Mouse (Mus musculus) embryonic facial prominence, embryonic 10.5 days (tissue): ENCODE data around the gene Ppfibp2. TPM values are rescaled to one million over a fixed set of nuclear protein-coding genes. Genes with fewer than 3 reads are reported as not detected.

Experiments used
- DNase-seq: peaks from one replicate; pipeline ENCODE4 v3.0.0-alpha.2; 2017; ENCODE audit warnings: low spot score
- H3K27ac ChIP-seq: fragments of 300-500 bp; sonication (generic); replicated peaks from 2 replicates; pipeline ENCODE4 v1.5.1; 2016; ENCODE audit warnings: mild to moderate bottlenecking
- H3K27me3 ChIP-seq: fragments of 300-500 bp; sonication (generic); replicated peaks from 2 replicates; pipeline ENCODE4 v1.6.1; 2016; ENCODE audit warnings: low read depth, mild to moderate bottlenecking; ENCODE audit not compliant: poor library complexity, severe bottlenecking
- H3K36me3 ChIP-seq: fragments of 300-500 bp; sonication (generic); replicated peaks from 2 replicates; pipeline ENCODE4 v1.6.1; 2016; ENCODE audit warnings: mild to moderate bottlenecking, moderate library complexity
- H3K4me1 ChIP-seq: fragments of 300-500 bp; sonication (generic); 2 replicates; pipeline ENCODE4 v1.6.1; 2016
- H3K4me3 ChIP-seq: fragments of 300-500 bp; sonication (generic); 2 replicates; pipeline ENCODE4 v1.5.1; 2016; ENCODE audit warnings: mild to moderate bottlenecking, moderate library complexity
- H3K9me3 ChIP-seq: fragments of 300-500 bp; sonication (generic); 2 replicates; pipeline ENCODE4 v1.6.1; 2016; ENCODE audit warnings: mild to moderate bottlenecking
- WGBS: fragments of 180-500 bp; shearing (Covaris S2); methylation state at CpG from one replicate; pipeline ENCODE4 v1.1.7; 2016; 5-methylcytosine and 5-hydroxymethylcytosine counted together
- polyA plus RNA-seq: library from polyadenylated mRNA; unstranded; fragments of >200 nt; fragmentation: Nextera tagmentation; extraction: Ambion mirVana; gene quantifications from 2 replicates; pipeline ENCODE4 v1.2.1, GENCODE M21; 2016

Gene Ppfibp2
- polyA plus RNA-seq, 1 experiment from 2014 or later = 24.0 TPM

- no peak overlapping the region for H3K4me3 ChIP-seq
- 90% methylated on average over 2 of the region's 2 CpGs for WGBS
- peaks cover 12% of the 10 kb centered on the region for H3K4me1 ChIP-seq
- H3K27me3 ChIP-seq = peaks cover 12% of the 10 kb centered on the region
- H3K36me3 ChIP-seq = no peaks in the 10 kb centered on the region
- no peak overlapping the region for H3K27ac ChIP-seq
- DNase-seq = no peak
- no peaks in the 10 kb centered on the region for H3K9me3 ChIP-seq
Observed at GRCm38 (mm10) chr7:107756748-107757147, 161.7 kb downstream of the Ppfibp2 start.

- no peak within 1 kb of the TSS; the same call in 1 of the 2 replicates for H3K27ac ChIP-seq
- H3K4me1 ChIP-seq = peaks cover 9% of the 10 kb centered on the region
- no peaks in the 10 kb centered on the region for H3K36me3 ChIP-seq
- no peaks in the 10 kb centered on the region for H3K9me3 ChIP-seq
- peak; percentile 68 for DNase-seq
- 12% methylated on average over 23 of the region's 23 CpGs for WGBS
- peaks cover 12% of the 10 kb centered on the region for H3K27me3 ChIP-seq
- peak within 1 kb of the TSS; percentile 55 for H3K4me3 ChIP-seq
Observed at GRCm38 (mm10) chr7:107757308-107758151, 162.5 kb downstream of the Ppfibp2 start, which contains the start of gene Cyb5r2. Cyb5r2 (minus strand) TSS chr7:107758032.

GRCm38 (mm10) chr7:107770812-107771211 lies 175.8 kb downstream of the Ppfibp2 start:
- Histone ChIP-seq H3K4me1 (no peaks in the 10 kb centered on the region), H3K9me3 (no peaks in the 10 kb centered on the region), H3K4me3 (no peak overlapping the region), H3K27ac (no peak overlapping the region), H3K36me3 (no peaks in the 10 kb centered on the region), H3K27me3 (no peaks in the 10 kb centered on the region)
- DNase-seq = no peak
- 68% methylated on average over 6 of the region's 6 CpGs for WGBS

- Histone ChIP-seq H3K27ac (no peak overlapping the region), H3K4me3 (no peak overlapping the region), H3K27me3 (no peaks in the 10 kb centered on the region), H3K36me3 (no peaks in the 10 kb centered on the region), H3K4me1 (no peaks in the 10 kb centered on the region), H3K9me3 (no peaks in the 10 kb centered on the region)
- DNase-seq = no peak
- WGBS = 89% methylated on average over 1 of the region's 1 CpGs
Observed at GRCm38 (mm10) chr7:107778216-107778615, 183.2 kb downstream of the Ppfibp2 start.

- WGBS = 45% methylated on average over 4 of the region's 4 CpGs
- peak; percentile 12 for DNase-seq
- Histone ChIP-seq H3K27ac (no peak overlapping the region), H3K27me3 (no peaks in the 10 kb centered on the region), H3K36me3 (no peaks in the 10 kb centered on the region), H3K4me3 (no peak overlapping the region), H3K9me3 (no peaks in the 10 kb centered on the region), H3K4me1 (no peaks in the 10 kb centered on the region)
Observed at GRCm38 (mm10) chr7:107779611-107780010, 184.6 kb downstream of the Ppfibp2 start.

- Histone ChIP-seq H3K36me3 (no peaks in the 10 kb centered on the region), H3K27me3 (no peaks in the 10 kb centered on the region), H3K9me3 (no peaks in the 10 kb centered on the region), H3K4me3 (no peak overlapping the region), H3K4me1 (no peaks in the 10 kb centered on the region), H3K27ac (no peak overlapping the region)
- peak; percentile 9 for DNase-seq
- WGBS = 60% methylated on average over 3 of the region's 3 CpGs
Observed at GRCm38 (mm10) chr7:107787977-107788620, 193.1 kb downstream of the Ppfibp2 start.

- no peaks in the 10 kb centered on the region for H3K27me3 ChIP-seq
- H3K36me3 ChIP-seq = no peaks in the 10 kb centered on the region
- no peak overlapping the region for H3K27ac ChIP-seq
- no peaks in the 10 kb centered on the region for H3K9me3 ChIP-seq
- DNase-seq = no peak
- WGBS = 85% methylated on average over 2 of the region's 2 CpGs
- no peaks in the 10 kb centered on the region for H3K4me1 ChIP-seq
- H3K4me3 ChIP-seq = no peak overlapping the region
Observed at GRCm38 (mm10) chr7:107796500-107796899, 201.5 kb downstream of the Ppfibp2 start.

Other genes starting within 250 kb of the Ppfibp2 start
- 2.2 and 2.8 TPM in 2 replicates for gene Syt9, start 224.5 kb upstream of the Ppfibp2 start, polyA plus RNA-seq
- gene Olfml1, start 27.8 kb upstream of the Ppfibp2 start, polyA plus RNA-seq = 11.7 and 12.3 TPM in 2 replicates
- not detected in 2 replicates for gene 5330417H12Rik, start 30.0 kb downstream of the Ppfibp2 start, polyA plus RNA-seq
- 0.64 and 0.72 TPM in 2 replicates for gene Cyb5r2, start 162.8 kb downstream of the Ppfibp2 start, polyA plus RNA-seq
- gene Ovch2, start 206.0 kb downstream of the Ppfibp2 start, polyA plus RNA-seq = not detected in 2 replicates
- gene Olfr467, start 217.1 kb downstream of the Ppfibp2 start, polyA plus RNA-seq = not detected in 2 replicates
- gene Olfr469, start 230.3 kb downstream of the Ppfibp2 start, polyA plus RNA-seq = not detected in 2 replicates